Mouse (Mus musculus) skeletal muscle tissue, adult 2 months (tissue): ENCODE results near the gene Il20rb.

Experiments used
- DNase-seq: peaks from one replicate; pipeline ENCODE4 v3.0.0-alpha.2; 2012; ENCODE audit warnings: low read depth, low spot score

Il20rb gene

DNA sequence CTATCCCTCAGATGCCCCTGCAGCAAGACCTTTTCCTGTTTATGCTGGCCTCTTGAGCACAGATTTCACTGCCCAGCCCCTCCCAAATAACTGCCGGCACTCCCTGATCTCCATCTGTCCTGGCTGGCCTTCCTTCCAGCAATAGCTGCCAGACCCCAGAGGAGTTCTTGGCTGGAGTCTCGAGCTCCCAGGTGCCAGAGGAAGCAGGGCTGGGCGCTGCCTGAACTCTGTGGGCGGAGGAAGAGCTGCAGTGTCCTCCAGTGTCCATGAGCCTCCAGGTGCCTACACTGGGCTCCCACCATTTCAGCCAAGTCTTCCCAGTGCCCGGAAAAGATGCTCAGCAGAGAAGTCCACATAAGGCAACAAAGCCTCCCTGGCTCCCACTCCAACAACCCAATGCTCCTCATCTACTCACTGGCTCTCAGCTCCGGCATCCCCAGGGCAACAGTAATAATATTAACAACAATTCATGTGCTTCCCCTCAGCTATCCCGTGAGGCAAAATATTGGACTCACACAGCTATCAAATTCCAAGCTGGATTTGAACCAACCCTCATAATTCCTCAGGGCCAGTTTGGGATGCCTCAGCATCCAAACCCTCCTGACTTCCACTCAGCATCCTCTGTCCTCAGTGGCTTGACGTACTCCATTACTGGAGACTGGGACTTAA, 15.5 kb downstream of the Il20rb start:
- peak; percentile 93 for DNase-seq

DNA sequence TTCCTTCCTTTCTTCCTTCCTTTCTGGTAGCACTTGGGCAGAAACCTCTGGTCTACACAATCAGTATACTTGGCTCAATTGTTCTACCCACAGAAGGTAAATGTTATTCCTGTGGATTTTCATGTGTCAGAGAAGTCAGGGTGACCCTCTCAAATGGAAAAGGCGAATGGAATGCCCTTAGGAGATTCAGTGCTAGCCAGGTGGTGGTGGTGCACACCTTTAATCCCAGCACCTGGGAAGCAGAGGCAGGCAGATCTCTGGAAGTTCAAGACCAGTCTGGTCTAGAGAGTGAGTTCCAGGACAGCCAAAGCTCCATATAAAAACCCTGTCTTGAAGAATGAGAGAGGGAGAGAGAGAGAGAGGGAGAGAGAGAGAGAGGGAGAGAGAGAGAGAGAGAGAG, 16.4 kb downstream of the Il20rb start:
- DNase-seq, result no peak

- no peak for DNase-seq
These were observed 16.9 kb downstream of the Il20rb start for GRCm38 (mm10) chr9:100469681-100470080.

DNA sequence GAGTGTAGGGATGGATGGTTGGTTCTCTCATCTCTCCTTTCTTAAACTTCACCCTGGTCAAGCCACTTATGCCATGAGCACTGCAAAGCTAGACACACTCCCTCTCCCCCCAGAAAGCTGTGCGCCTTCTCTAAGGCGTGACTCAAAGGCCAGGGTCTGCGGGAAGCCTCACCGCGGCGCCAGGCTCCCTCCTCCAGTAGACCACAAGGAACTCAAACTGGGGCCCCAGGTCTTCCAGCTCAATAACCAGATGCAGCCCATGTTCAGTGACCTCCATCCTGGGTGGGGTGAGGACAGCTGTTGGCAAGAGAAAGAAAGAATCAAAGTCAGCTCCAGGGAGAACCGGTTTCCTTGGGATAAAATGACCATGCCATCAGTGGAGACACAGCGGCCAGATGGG, 18.4 kb downstream of the Il20rb start:
- DNase-seq, result no peak

DNA sequence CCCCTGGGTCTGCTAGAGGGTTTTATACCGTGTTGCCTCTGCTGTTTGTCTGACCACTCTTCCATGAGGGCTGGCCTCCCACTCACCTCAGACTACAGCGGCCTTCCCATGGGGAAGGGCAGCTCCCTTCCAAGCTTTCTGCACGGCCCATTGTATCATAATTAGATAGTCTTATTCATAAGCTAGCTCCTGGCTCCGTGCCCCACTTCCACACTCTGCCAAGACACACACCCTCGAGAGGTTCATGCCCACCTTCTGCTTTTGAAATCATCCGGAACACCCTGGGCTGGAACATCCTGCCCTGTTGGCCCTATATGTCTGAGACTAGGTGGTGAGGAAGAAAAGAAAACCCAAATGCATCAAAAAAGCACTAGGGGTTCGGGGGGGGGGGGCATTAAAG, 18.9 kb downstream of the Il20rb start:
- DNase-seq, result peak; percentile 54

- no peak for DNase-seq
These were observed 19.8 kb downstream of the Il20rb start for GRCm38 (mm10) chr9:100466743-100467142.

DNA sequence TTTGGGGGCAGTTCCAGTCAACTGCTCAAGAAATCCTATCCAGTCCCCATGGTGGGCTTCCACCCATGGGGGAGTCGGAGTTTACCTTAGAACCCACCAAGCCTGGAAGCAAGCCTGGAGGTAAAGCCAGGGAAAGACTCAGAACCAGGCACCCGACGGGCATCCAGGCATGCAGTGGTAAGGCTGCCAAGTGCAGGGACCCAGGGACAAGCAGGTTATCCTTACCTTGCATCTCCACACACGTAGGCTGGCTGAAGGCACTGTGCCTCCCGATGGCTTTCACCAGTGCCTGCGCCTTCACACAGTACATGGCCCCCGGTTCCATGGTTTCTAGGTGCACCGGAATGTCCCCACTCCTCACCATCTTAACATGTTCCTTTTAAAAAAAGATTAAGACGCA, 20.6 kb downstream of the Il20rb start:
- no peak for DNase-seq

- DNase-seq, result no peak
These were observed 21.2 kb downstream of the Il20rb start for GRCm38 (mm10) chr9:100465380-100465779.

DNA sequence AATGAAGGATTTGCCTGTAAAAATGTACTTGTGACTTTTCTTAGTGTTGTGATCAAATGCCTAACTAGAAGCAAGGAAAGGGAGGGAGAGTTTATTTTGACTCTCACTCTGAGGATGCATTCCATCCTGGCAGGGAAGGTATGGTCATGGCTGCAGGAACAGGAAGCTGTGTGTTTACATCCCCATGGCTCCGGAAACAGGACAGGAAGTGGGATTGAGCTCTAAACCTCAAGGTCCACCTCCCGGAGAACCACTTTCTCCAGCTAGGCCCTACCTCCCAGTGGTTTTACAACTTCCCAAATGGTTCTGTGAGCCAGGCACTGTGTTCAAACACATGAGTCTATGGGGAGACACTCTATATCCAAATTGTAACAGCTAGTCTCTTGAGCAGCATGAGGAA, 22.8 kb downstream of the Il20rb start:
- DNase-seq, result no peak

- no peak for DNase-seq
These were observed 24.5 kb downstream of the Il20rb start for GRCm38 (mm10) chr9:100462098-100462497.

- peak; percentile 73 for DNase-seq
These were observed 24.9 kb downstream of the Il20rb start for GRCm38 (mm10) chr9:100461671-100462070.

GRCm38 (mm10) chr9:100460203-100460602, 26.4 kb downstream of the Il20rb start:
- DNase-seq, result no peak

DNA sequence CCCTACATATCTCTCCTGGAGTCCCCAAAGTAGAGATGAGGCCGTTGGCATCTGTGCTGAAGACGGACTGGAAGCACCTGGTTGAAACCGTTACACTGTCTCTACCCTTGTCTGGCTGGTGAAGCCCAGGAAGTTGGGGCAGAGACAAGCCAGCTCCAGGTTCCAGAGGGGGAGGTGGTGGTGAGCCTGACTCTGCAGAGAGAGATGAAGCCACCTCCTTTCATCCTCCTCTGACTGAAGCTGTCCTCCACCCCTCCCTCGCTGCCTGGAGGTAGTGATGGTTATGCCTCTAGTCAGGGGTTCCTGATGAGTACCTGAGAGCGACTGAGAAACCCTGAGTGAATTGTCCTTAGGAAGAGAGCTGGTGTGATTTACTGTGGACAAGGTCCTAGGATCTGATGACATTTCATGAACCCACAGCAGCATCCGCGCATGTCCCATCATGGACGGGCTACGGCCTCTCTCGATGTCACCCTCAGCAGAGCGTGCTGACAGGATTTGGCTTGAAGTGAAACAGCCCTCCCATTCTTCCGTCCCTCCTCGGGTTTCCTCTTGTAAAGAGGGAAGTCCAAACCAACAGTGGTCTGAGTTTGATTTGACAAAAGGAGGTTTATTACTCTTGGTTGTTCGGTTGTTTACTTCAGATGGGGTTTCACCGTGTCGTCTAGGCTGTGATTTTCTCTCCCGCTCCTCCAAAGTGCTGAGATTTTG, 28.5 kb downstream of the Il20rb start:
- no peak for DNase-seq

DNA sequence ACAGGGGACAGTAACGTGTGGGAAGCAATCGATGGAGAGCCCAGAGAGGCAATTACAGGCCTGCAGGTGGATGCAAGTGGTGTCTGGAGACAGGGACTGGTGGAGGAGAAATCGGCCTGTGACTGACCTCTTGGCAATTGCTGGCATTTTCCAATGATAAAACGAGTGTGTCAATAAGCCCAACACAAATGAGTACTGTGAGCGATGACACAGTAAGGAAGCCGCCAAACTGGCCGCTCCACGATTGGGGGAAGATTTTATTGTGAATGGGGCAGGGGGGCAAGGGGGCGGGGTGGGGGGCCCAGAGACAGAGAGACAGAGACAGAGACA, 32.0 kb downstream of the Il20rb start:
- no peak for DNase-seq

GRCm38 (mm10) chr9:100453944-100454663, 32.5 kb downstream of the Il20rb start:
- DNase-seq, result peak; percentile 64

GRCm38 (mm10) chr9:100452432-100452831, 34.2 kb downstream of the Il20rb start:
- DNase-seq, result no peak

DNA sequence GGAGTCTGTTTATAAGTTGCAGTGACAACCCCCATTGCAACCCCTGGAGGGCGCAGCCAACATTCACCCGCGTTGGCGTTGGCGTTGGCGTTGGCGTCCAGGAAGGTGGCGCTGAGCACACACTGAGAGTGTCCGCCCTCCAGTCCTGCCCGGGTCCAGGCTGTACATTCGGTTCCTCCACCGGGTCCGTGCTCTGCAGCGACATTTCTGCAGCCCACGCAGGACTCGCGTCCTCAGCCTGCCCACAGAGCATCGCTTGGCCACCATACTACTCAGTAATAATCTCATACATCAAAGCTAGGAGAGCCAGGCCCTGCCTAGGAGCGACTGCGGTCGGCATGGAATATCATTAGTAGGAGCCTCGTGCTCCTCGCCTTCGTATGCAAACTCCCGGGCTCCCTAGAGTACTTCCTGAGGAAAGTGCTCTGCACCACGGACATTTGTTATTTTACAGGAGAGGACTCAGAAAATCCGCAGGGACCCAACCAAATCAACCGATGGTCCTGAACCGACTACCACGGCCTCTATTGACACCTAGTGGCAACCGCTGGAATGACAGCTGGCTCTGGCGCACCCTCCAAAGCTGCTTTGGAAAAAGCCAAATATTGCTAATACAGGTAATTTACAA, 40.4 kb downstream of the Il20rb start:
- no peak for DNase-seq

DNA sequence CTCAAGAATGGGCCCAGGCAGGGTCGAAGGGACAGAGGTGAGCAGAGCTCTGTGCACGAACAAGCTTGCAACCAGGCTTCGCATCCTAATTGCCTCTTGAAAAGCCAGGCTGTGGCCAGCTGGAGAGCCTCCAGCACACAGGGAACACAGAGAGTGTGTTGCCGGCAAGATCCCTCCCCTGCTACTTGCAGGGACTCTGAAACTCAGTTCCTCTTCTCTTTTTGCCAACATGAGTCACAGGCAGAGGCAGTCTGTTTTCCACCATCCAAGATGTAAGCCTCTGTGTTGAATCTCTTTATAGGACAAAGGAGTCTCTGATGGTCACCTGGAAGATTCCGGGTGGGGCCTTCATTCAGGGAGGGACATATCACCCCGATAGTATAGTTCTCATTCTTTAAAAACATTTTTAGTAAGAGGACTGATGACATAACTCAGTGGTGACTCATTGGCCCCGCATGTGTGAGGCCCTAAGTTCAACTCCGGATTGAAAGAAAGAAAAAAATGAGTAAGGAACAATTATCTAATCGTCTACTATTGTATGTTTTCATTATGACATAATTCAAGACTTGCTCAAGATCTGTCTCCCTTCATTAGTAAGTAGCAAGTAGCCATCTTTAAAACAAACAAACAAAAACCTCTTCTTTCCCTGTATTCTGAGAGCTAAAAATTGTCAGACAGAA, 46.3 kb downstream of the Il20rb start:
- peak; percentile 48 for DNase-seq

DNA sequence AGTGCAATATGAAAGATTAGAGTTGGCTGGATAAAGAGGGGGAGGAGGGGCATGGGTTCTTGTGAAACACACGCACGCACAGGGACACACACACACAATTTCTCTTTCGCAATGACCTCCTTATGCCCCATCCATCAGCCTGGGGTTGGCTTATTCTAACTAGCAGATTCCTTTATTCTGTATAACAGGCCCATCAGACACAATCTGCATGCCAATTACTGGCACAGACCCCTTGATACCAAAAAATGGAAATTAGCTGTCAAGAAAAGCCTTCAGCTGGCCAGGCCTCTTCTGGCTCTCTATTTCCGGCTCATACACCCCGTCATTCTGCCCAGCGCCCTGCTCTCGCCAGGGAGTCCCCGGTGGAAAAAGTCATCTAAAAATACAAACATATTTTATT, 47.1 kb downstream of the Il20rb start:
- DNase-seq, result no peak

GRCm38 (mm10) chr9:100438994-100439393, 47.6 kb downstream of the Il20rb start:
- DNase-seq, result no peak

- no peak for DNase-seq
These were observed 49.6 kb downstream of the Il20rb start for GRCm38 (mm10) chr9:100436865-100437595.
